Mouse (Mus musculus): ENCODE measurements around the gene Slc22a23. TPM values are rescaled to one million over a fixed set of nuclear protein-coding genes. Genes with fewer than 3 reads are reported as not detected.

Slc22a23 gene
- polyA plus RNA-seq, 1 experiment from 2014 or later: 11.6 TPM

DNA sequence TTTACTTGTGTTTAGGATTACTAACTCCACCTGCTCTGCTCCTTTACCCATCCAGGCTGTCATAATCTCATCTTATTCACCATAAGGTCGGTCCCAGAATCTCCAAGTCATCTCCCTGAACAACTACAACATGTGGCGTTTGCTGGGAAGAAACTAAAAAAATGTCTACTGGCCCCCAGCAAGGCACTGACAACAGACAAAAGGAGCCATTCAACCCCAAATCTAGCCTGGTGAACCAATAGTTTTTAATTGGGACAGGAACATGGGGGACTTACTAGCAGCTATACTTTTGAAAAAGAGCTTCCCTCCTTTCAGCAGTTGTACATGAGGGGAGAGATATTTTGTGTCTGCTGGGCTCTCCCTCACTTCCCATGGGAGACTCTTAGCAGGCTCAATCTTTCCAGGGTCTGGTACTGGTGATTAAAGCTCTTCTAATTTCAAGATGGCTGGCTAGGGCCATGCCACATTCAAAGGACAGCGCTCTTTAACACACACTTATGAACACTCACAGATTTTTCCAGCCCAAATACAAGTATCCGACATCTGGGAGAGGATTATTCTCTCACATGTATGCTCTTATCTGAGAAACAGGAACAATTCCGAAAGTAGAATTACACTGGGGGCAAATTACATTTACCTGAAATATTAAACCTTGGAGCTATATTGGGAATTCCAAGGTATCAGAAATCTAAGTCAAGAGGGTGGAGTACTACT lies 195.4 kb downstream of the Slc22a23 start:
- Histone ChIP-seq H3K9me3 (ENCODE audit: control insufficient read depth, low read length) (no peaks in the 10 kb centered on the region), H3K4me2 (peak overlapping the region; percentile 69), H3K9ac (ENCODE audit: low read depth, low read length) (peak overlapping the region; percentile 21), H3K36me3 (ENCODE audit: control insufficient read depth, insufficient read depth, low read length) (no peaks in the 10 kb centered on the region), H3K4me1 (replicated peaks; ENCODE audit: control insufficient read depth, insufficient read depth, low read length) (peaks cover 7% of the 10 kb centered on the region), H3K27me3 (replicated peaks; ENCODE audit: control insufficient read depth, insufficient read depth, low read length) (peaks cover 20% of the 10 kb centered on the region), H3K4me3 (ENCODE audit: low read depth, low read length) (peak overlapping the region; percentile 39; the same call in 1 of the 2 replicates), H3K27ac (ENCODE audit: low read depth, low read length) (no peak overlapping the region)
- 54% methylated on average over 5 of the region's 5 CpGs for WGBS
- no peak for DNase-seq (ENCODE audit: low spot score)
- no peak for ATAC-seq (replicated peaks; ENCODE audit: low FRiP score)

DNA sequence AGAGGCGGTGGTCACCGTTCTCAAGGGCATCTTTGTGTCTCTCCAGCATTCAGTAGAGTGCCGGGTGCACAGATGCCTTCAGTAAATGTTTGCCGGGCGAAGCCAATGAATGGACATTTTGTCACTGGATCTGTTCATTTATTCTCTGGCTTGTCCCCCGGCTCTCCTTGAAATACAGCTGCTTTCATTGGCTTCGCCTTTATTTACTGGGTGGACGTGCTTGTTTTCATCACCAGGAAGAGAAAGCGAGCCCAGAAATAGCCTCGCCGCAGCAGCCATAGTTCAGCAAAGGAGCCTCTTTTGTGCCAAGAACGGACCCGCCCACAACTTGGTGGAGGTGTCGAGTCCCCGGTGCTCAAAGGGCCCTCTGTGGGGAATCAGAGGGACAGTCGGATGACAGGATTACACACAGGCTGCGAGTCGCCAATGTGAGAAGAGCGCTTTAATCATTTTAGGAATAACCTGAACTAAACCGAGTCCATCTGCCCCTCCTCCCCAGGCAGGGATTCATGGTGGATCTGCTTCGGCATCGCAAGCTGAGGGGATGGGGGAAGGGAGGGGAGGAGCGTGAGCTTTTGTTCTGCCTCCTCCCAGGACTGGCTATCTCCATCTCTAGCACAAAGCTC lies 196.1 kb downstream of the Slc22a23 start:
- ATAC-seq (replicated peaks; ENCODE audit: low FRiP score): peak; percentile 47; the same call in 1 of the 2 replicates
- 8% methylated on average over 23 of the region's 23 CpGs for WGBS
- H3K36me3 ChIP-seq (ENCODE audit: control insufficient read depth, insufficient read depth, low read length): no peaks in the 10 kb centered on the region

DNA sequence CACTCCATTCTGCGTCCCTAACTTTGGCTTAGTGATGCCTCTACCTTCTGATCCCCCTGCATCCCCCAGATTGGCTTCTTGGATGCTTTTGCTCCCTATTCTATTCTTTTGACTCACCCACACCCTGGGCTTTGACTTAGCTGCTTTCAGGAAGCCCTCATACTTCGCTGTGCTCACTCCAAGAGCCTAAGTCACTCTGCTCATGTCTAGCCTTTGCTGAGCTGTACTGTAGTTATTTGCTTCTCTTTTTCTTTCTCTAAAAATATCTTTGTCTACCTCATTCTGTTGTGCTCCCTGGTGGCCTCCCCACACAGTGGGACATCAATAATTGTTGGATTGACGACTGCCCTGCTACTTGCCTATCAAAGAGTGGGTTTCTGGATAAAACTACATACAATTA lies 196.8 kb downstream of the Slc22a23 start:
- peaks cover 7% of the 10 kb centered on the region for H3K4me1 ChIP-seq (replicated peaks; ENCODE audit: control insufficient read depth, insufficient read depth, low read length)
- no peak overlapping the region; the same call in 1 of the 2 replicates for H3K27ac ChIP-seq (ENCODE audit: low read depth, low read length)
- no peaks in the 10 kb centered on the region for H3K36me3 ChIP-seq (ENCODE audit: control insufficient read depth, insufficient read depth, low read length)
- no peaks in the 10 kb centered on the region for H3K9me3 ChIP-seq (ENCODE audit: control insufficient read depth, low read length)
- no peak overlapping the region for H3K4me3 ChIP-seq (ENCODE audit: low read depth, low read length)
- no peak for ATAC-seq (replicated peaks; ENCODE audit: low FRiP score)
- peaks cover 20% of the 10 kb centered on the region for H3K27me3 ChIP-seq (replicated peaks; ENCODE audit: control insufficient read depth, insufficient read depth, low read length)
- no peak overlapping the region for H3K9ac ChIP-seq (ENCODE audit: low read depth, low read length)
- WGBS: 69% methylated on average over 3 of the region's 3 CpGs
- DNase-seq (ENCODE audit: low spot score): no peak
- H3K4me2 ChIP-seq: no peak overlapping the region

More for the DNA sequence above, 196.1 kb downstream of the Slc22a23 start:
- H3K4me1 ChIP-seq (replicated peaks; ENCODE audit: control insufficient read depth, insufficient read depth, low read length): peaks cover 7% of the 10 kb centered on the region
- H3K27me3 ChIP-seq (replicated peaks; ENCODE audit: control insufficient read depth, insufficient read depth, low read length): peaks cover 20% of the 10 kb centered on the region
- no peak overlapping the region; the same call in 1 of the 2 replicates for H3K27ac ChIP-seq (ENCODE audit: low read depth, low read length)
- peak overlapping the region; percentile 69 for H3K4me2 ChIP-seq
- DNase-seq (ENCODE audit: low spot score): peak; percentile 43
- H3K9ac ChIP-seq (ENCODE audit: low read depth, low read length): peak overlapping the region; percentile 21
- peak overlapping the region; percentile 39 for H3K4me3 ChIP-seq (ENCODE audit: low read depth, low read length)
- H3K9me3 ChIP-seq (ENCODE audit: control insufficient read depth, low read length): no peaks in the 10 kb centered on the region

DNA sequence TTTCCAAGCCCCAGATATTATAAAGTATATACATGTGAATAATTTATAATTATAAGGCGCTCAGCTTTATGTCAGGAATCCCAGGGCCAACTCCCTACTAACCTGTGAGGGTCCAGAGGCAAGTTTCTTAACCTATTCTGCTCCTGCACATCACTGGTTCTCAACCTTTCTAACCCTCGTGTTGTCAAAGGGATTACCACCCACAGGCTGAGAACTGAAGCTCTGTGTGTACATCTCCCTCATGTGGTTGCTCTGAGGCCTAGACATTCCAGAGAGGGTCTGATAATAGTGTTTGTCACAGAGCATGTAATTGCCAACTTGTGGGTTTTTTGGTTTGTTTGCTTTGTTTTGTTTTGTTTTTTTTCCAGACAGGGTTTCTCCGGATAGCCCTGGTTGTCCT lies 198.1 kb downstream of the Slc22a23 start:
- no peak for DNase-seq (ENCODE audit: low spot score)
- H3K4me3 ChIP-seq (ENCODE audit: low read depth, low read length): no peak overlapping the region
- H3K36me3 ChIP-seq (ENCODE audit: control insufficient read depth, insufficient read depth, low read length): no peaks in the 10 kb centered on the region
- peaks cover 20% of the 10 kb centered on the region for H3K27me3 ChIP-seq (replicated peaks; ENCODE audit: control insufficient read depth, insufficient read depth, low read length)
- H3K9ac ChIP-seq (ENCODE audit: low read depth, low read length): no peak overlapping the region
- no peak overlapping the region for H3K4me2 ChIP-seq
- no peak overlapping the region for H3K27ac ChIP-seq (ENCODE audit: low read depth, low read length)
- ATAC-seq (replicated peaks; ENCODE audit: low FRiP score): no peak
- peaks cover 7% of the 10 kb centered on the region for H3K4me1 ChIP-seq (replicated peaks; ENCODE audit: control insufficient read depth, insufficient read depth, low read length)
- no peaks in the 10 kb centered on the region for H3K9me3 ChIP-seq (ENCODE audit: control insufficient read depth, low read length)
- WGBS: 62% methylated on average over 3 of the region's 3 CpGs

DNA sequence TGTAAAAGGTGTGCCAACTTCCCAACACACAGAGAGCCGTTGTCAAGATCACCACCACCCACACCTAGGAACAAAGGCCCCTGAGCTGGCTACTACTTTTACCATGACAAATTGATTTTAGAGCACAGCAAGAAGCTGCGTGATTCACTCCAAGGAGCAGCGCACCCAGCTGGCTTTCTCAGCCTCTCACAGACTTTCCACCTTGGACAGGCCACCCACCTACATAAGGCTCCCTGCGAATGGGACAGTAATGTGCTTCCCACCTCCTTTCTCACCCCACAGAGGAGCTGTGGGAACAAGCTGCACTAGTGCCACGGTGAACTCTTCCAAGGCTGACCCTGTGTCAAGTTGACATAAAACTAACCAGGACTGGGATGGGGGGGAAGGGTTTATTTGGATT lies 201.6 kb downstream of the Slc22a23 start:
- no peaks in the 10 kb centered on the region for H3K9me3 ChIP-seq (ENCODE audit: control insufficient read depth, low read length)
- no peak overlapping the region for H3K9ac ChIP-seq (ENCODE audit: low read depth, low read length)
- no peak overlapping the region for H3K4me3 ChIP-seq (ENCODE audit: low read depth, low read length)
- no peaks in the 10 kb centered on the region for H3K36me3 ChIP-seq (ENCODE audit: control insufficient read depth, insufficient read depth, low read length)
- no peaks in the 10 kb centered on the region for H3K4me1 ChIP-seq (replicated peaks; ENCODE audit: control insufficient read depth, insufficient read depth, low read length)
- 70% methylated on average over 5 of the region's 5 CpGs for WGBS
- peaks cover 6% of the 10 kb centered on the region for H3K27me3 ChIP-seq (replicated peaks; ENCODE audit: control insufficient read depth, insufficient read depth, low read length)
- no peak for DNase-seq (ENCODE audit: low spot score)
- ATAC-seq (replicated peaks; ENCODE audit: low FRiP score): no peak
- no peak overlapping the region for H3K4me2 ChIP-seq
- no peak overlapping the region for H3K27ac ChIP-seq (ENCODE audit: low read depth, low read length)

DNA sequence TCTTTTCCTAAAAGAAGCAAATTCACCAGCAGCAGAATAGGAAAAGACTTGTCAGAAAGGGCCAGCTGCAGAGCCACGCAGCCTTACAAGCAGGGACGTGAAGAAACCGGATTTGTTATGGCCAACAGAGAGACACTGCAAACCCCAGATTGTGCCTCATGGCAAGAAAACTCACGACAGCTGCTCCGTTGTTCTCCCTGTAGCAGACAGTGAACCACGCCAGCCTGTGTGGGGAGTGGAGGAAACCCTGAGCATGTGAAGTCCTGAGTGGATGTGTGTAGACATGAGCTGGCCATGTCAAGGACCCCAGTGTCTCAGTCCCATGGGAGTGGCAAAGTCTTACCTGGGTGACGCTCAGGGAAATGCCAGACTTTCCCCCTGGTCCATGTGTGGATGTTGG lies 208.4 kb downstream of the Slc22a23 start:
- Histone ChIP-seq H3K27me3 (replicated peaks; ENCODE audit: control insufficient read depth, insufficient read depth, low read length) (peaks cover 41% of the 10 kb centered on the region), H3K4me3 (ENCODE audit: low read depth, low read length) (no peak overlapping the region), H3K27ac (ENCODE audit: low read depth, low read length) (no peak overlapping the region), H3K4me2 (no peak overlapping the region), H3K9ac (ENCODE audit: low read depth, low read length) (no peak overlapping the region), H3K4me1 (replicated peaks; ENCODE audit: control insufficient read depth, insufficient read depth, low read length) (peaks cover 8% of the 10 kb centered on the region; the same call in 1 of the 2 replicates), H3K9me3 (ENCODE audit: control insufficient read depth, low read length) (no peaks in the 10 kb centered on the region), H3K36me3 (ENCODE audit: control insufficient read depth, insufficient read depth, low read length) (no peaks in the 10 kb centered on the region)
- DNase-seq (ENCODE audit: low spot score) (no peak), ATAC-seq (replicated peaks; ENCODE audit: low FRiP score) (no peak)
- WGBS: 73% methylated on average over 7 of the region's 7 CpGs

DNA sequence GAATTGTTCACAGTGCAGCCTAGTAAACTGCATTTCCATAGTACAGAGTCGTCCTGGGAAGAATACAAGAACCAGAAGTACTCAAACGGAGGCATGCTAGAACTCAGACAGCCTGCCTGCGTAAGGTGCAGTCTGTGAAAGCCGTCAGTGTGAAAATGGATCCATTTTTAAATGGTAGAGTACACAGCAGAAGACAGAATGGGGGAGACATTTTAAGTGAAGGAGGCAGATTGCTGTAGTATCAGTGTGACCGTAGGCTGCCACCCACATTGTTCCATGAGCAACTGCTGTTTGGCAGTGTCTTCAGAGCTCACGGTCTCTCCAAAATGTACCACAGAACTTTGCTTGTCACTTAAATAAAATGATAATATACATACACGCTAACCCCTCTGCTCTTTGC lies 210.7 kb downstream of the Slc22a23 start:
- no peaks in the 10 kb centered on the region for H3K9me3 ChIP-seq (ENCODE audit: control insufficient read depth, low read length)
- no peak overlapping the region for H3K4me3 ChIP-seq (ENCODE audit: low read depth, low read length)
- 71% methylated on average over 7 of the region's 7 CpGs for WGBS
- DNase-seq (ENCODE audit: low spot score): no peak
- ATAC-seq (replicated peaks; ENCODE audit: low FRiP score): no peak
- no peak overlapping the region for H3K9ac ChIP-seq (ENCODE audit: low read depth, low read length)
- H3K27ac ChIP-seq (ENCODE audit: low read depth, low read length): no peak overlapping the region
- no peaks in the 10 kb centered on the region for H3K36me3 ChIP-seq (ENCODE audit: control insufficient read depth, insufficient read depth, low read length)
- H3K4me1 ChIP-seq (replicated peaks; ENCODE audit: control insufficient read depth, insufficient read depth, low read length): peaks cover 18% of the 10 kb centered on the region
- no peak overlapping the region for H3K4me2 ChIP-seq
- H3K27me3 ChIP-seq (replicated peaks; ENCODE audit: control insufficient read depth, insufficient read depth, low read length): peaks cover 59% of the 10 kb centered on the region

DNA sequence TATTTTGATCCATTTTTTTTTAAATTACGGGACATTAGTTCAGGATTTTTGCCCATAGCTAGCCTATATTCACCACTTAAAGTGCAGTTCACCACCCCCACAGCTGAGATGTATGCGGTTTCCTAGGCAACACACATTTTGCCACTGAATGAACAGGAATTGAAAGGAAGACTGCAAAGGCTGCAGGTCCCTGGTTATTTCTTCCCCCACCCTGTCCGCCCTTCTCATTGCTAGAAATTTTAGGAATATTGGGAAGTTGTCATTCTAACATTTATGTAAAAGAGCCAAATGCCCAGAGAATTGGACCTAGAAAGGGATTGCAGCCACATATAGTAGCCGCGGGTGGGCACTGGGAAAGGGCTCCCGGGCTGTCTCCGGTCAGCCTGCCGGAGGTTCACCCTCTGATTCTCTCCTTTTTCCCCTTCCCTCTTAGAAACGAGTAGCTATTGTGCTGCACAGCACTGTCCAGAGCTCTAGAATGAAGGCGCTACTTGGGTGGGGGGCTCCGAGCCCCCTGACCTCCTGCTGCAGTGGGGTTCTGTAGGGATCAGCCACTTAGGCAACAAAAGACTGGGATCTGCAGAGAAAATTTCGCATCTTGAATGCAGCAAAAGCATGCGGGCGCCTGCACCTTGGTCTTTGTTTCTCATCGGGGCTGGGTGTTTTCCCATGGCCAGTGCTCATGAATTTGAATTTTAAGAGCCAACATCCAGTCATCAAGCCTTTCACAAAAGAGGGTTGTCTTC lies 211.5 kb downstream of the Slc22a23 start:
- ATAC-seq (replicated peaks; ENCODE audit: low FRiP score) (no peak), DNase-seq (ENCODE audit: low spot score) (no peak)
- Histone ChIP-seq H3K27me3 (replicated peaks; ENCODE audit: control insufficient read depth, insufficient read depth, low read length) (peaks cover 59% of the 10 kb centered on the region), H3K4me3 (ENCODE audit: low read depth, low read length) (no peak overlapping the region), H3K4me2 (peak overlapping the region; percentile 36), H3K9me3 (ENCODE audit: control insufficient read depth, low read length) (no peaks in the 10 kb centered on the region), H3K27ac (ENCODE audit: low read depth, low read length) (no peak overlapping the region), H3K4me1 (replicated peaks; ENCODE audit: control insufficient read depth, insufficient read depth, low read length) (peaks cover 18% of the 10 kb centered on the region), H3K9ac (ENCODE audit: low read depth, low read length) (no peak overlapping the region), H3K36me3 (ENCODE audit: control insufficient read depth, insufficient read depth, low read length) (no peaks in the 10 kb centered on the region)
- WGBS: 18% methylated on average over 15 of the region's 15 CpGs
